Mouse (Mus musculus) splenic B cell, adult 2 months (primary cell): ENCODE measurements around the gene Rabep1.
A peak's percentile ranks its signal among the peaks of the same experiment; 100 is the strongest.

ENCODE experiments used
- DNase-seq: peaks from one replicate; pipeline ENCODE4 v3.0.0-alpha.2; 2011; ENCODE audit warnings: low read depth, low spot score
- H3K27me3 ChIP-seq: 2 replicates; pipeline ENCODE4 v1.6.1; 2012; ENCODE audit warnings: mild to moderate bottlenecking, low read length, moderate library complexity, mixed read lengths; ENCODE audit not compliant: control insufficient read depth, poor library complexity, insufficient read depth, severe bottlenecking
- H3K36me3 ChIP-seq: 2 replicates; pipeline ENCODE4 v1.6.1; 2012; ENCODE audit warnings: mild to moderate bottlenecking, low read length, moderate library complexity, mixed read lengths; ENCODE audit not compliant: control insufficient read depth, poor library complexity, insufficient read depth, severe bottlenecking

Gene Rabep1

DNA sequence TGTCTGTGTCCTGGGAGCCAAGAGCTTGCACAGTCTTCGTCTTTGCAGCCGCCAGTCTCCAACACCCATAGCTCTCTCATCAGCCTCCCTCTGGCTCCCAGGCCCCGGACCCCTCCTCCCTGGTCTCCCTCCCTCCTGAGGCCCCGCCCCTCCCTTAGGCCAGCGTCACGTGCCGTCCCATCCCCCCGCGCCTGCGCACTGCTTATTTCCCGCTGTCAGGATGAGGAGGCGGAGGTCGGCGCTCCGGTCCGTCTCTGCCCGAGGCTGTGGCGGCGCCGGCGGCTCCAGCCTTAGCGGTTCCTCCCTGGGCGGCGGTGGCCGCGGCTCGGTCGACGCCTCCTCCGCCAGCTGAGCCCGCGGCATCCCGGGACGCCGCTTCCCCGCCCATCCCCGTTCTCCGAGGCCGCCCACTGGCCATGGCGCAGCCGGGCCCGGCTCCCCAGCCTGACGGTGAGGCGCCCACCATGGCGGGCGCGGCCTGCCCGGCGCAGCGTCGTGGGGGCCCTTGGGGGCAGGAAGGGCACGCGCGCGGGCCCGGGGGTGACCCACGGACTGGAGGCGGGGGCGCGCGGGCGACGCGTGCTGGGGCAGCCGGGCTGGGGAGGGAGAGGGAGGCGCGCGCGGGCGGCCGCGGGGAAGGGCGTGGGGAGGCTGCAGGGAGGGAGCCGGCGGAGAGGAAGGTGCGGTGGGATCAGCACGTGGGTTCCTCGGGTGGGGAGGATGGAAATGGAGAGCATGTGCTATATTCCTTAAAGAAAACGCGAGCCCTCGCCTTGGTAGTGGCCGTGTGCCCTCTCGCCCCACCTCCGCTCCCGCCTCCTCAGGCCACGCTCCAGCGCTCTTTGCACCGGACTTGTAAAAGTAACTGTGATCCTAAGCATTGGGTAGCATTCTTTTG, at the start of gene Rabep1:
TSS of gene Rabep1 (plus strand) at position 220 of the 898 bp plus-strand sequence.
- DNase-seq = peak; percentile 91
- H3K36me3 ChIP-seq = no peaks in the 10 kb centered on the region
- no peaks in the 10 kb centered on the region for H3K27me3 ChIP-seq

GRCm38 (mm10) chr11:70802208-70802864, 42.2 kb upstream of the Rabep1 start:
- no peaks in the 10 kb centered on the region for H3K27me3 ChIP-seq
- no peaks in the 10 kb centered on the region for H3K36me3 ChIP-seq
- DNase-seq = peak; percentile 51

DNA sequence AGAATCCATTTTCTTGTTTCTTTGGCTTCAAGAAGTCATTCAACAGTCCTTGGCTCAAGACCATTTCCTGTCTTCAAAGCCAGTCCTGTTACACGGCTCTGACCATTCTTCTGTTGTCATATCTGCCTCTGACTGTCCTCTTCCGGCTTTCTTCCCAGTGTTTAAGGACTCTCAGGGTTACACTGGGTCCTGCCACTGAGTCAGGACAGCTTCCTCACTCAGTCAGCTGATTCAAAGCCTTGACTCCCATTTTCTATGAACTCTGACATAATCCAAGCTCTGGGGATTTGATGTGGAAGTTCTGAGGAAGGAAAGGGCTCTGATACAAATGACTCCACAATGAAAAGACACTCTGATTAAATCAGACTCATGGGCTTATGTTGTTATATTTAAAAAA, 41.7 kb upstream of the Rabep1 start:
- Histone ChIP-seq H3K27me3 (no peaks in the 10 kb centered on the region), H3K36me3 (no peaks in the 10 kb centered on the region)
- DNase-seq = no peak

GRCm38 (mm10) chr11:70803711-70804200, 40.8 kb upstream of the Rabep1 start:
- Histone ChIP-seq H3K27me3 (no peaks in the 10 kb centered on the region), H3K36me3 (no peaks in the 10 kb centered on the region)
- DNase-seq = peak; percentile 86

GRCm38 (mm10) chr11:70804395-70804794, 40.2 kb upstream of the Rabep1 start:
- Histone ChIP-seq H3K27me3 (no peaks in the 10 kb centered on the region), H3K36me3 (no peaks in the 10 kb centered on the region)
- no peak for DNase-seq

DNA sequence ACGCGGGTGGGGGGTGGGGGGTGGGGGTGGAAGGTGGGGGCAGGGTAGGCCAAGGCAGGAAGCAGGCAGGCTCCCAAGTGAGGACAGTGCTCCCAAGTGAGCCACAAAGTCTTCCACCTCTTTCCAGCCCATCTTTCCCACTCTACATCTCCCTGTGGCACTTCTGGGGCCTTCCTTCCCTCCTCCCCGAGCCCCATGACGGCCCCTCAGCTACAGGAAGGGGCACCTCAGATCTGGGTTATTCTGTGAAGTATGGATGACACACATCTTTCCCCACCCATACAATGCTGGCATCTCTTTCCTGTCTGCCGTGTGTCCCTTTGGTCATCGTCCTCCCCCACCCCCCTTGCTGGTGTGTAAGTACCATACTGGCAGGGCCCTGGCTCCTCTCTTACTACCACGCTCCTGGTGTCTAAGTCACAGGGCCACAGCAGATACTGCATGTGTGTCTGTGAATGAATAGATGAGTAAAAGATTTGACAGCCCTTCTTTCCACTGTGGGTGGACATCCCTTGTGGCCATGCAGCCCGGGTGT, 38.9 kb upstream of the Rabep1 start:
- Histone ChIP-seq H3K36me3 (no peaks in the 10 kb centered on the region), H3K27me3 (no peaks in the 10 kb centered on the region)
- DNase-seq = no peak

- no peaks in the 10 kb centered on the region for H3K36me3 ChIP-seq
- no peaks in the 10 kb centered on the region for H3K27me3 ChIP-seq
- no peak for DNase-seq
Measured at GRCm38 (mm10) chr11:70806697-70807096, 37.9 kb upstream of the Rabep1 start.

- Histone ChIP-seq H3K27me3 (no peaks in the 10 kb centered on the region), H3K36me3 (no peaks in the 10 kb centered on the region)
- no peak for DNase-seq
Measured at GRCm38 (mm10) chr11:70807630-70808029, 36.9 kb upstream of the Rabep1 start.

DNA sequence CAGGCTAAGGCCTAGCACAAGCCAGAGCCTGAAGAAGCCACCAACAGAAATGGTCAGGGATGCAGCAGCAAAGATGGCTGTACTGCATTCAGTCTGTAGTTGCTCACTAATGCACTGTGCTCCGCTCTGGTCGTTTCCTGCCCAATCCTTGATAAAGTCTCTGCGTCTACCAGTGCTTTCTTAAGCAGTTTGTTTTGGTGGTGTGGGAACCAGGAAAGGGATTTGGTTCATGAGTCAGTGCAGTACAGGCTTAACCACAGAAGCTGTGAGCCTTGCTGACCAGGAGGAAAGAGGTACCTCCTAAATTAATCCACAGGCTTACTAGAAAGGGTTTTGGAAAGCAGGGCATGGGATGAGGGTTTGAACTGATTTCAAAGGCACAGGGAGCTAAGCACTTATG, 36.5 kb upstream of the Rabep1 start:
- H3K36me3 ChIP-seq = no peaks in the 10 kb centered on the region
- no peaks in the 10 kb centered on the region for H3K27me3 ChIP-seq
- DNase-seq = no peak

GRCm38 (mm10) chr11:70809011-70809410, 35.6 kb upstream of the Rabep1 start:
- no peak for DNase-seq
- no peaks in the 10 kb centered on the region for H3K27me3 ChIP-seq
- no peaks in the 10 kb centered on the region for H3K36me3 ChIP-seq

DNA sequence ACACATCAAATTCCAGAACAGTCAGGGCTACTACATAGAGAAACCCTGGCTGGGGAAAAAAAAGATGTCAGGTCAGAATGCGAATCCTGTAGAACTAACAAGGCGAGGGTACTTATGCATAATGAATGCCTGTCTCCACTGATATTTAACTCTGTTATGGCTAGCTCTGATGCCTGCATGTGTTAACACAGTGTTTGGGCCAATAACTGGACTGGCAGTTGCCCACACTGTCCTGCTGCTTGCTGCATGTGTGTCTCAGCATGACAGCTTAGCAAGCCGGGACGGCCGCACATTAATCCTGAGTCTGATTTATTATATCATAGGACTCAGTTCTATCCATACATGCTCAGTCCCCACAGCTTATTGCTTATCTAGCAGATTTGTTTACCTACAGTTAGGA, 33.5 kb upstream of the Rabep1 start:
- Histone ChIP-seq H3K36me3 (no peaks in the 10 kb centered on the region), H3K27me3 (no peaks in the 10 kb centered on the region)
- DNase-seq = no peak

- no peaks in the 10 kb centered on the region for H3K27me3 ChIP-seq
- no peak for DNase-seq
- no peaks in the 10 kb centered on the region for H3K36me3 ChIP-seq
Measured at GRCm38 (mm10) chr11:70811471-70812240, 32.9 kb upstream of the Rabep1 start.

DNA sequence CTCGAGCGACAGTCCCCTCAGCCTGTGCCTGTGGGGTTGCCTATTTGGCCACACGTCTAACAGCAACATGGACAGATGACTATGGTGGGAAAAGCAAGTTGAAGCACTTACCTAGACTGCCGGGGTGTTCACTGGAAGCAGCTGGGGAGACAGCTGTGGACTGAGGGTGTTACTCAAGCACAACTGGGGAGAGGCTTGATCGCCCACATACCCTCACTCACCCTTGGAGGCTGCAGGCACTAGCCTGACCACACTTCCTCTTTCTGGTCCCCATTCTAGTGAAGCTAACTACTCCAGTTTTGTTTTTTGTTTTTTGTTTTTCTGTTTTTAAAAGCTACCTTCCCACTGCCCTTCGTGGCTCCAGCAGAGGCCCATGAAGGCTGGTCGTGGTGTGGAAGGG, 32.2 kb upstream of the Rabep1 start, which contains the start of gene Scimp:
TSS of gene Scimp (minus strand) at position 222 of the 400 bp plus-strand sequence.
- Histone ChIP-seq H3K36me3 (no peaks in the 10 kb centered on the region), H3K27me3 (no peaks in the 10 kb centered on the region)
- peak; percentile 70 for DNase-seq

- Histone ChIP-seq H3K27me3 (no peaks in the 10 kb centered on the region), H3K36me3 (no peaks in the 10 kb centered on the region)
- DNase-seq = no peak
Measured at GRCm38 (mm10) chr11:70815071-70815470, 29.5 kb upstream of the Rabep1 start.
